Mouse (Mus musculus) T-helper 2 cell (primary cell): ENCODE measurements at regions not wholly inside any gene's neighbourhood (a gene's known extent, or its start where the extent isn't known, plus 50 kb on each side); places are given as distances from the start of the nearest gene placed in this dataset.

Experiments
- in situ Hi-C: fragments of 300-600 bp; cut with MboI, MseI; formaldehyde crosslinking; loops from one replicate; pipeline ENCODE4 v1.15.1; 2025; ENCODE audit warnings: high pct_unique_total_duplicates

- in situ Hi-C loops: no loop called here
Observed at GRCm38 (mm10) chr12:9404981-9405380, 164.9 kb upstream of the Osr1 start.

GRCm38 (mm10) chr12:9419311-9419710, 150.6 kb upstream of the Osr1 start:
- in situ Hi-C loops: no loop called here

- in situ Hi-C loops: no loop called here
Observed at GRCm38 (mm10) chr12:9430656-9431055, 139.3 kb upstream of the Osr1 start.

- in situ Hi-C loops: no loop called here
Observed at GRCm38 (mm10) chr12:9438575-9439161, 131.2 kb upstream of the Osr1 start.

GRCm38 (mm10) chr12:9450620-9451019, 119.3 kb upstream of the Osr1 start:
- in situ Hi-C loops: no loop called here

- in situ Hi-C loops: no loop called here
Observed at GRCm38 (mm10) chr12:9460193-9460592, 109.7 kb upstream of the Osr1 start.

GRCm38 (mm10) chr12:9469655-9470470, 100.1 kb upstream of the Osr1 start:
- in situ Hi-C loops: no loop called here

GRCm38 (mm10) chr12:9475836-9476235, 94.1 kb upstream of the Osr1 start:
- in situ Hi-C loops: no loop called here

- in situ Hi-C loops: no loop called here
Observed at GRCm38 (mm10) chr12:9478201-9478600, 91.7 kb upstream of the Osr1 start.

- in situ Hi-C loops: no loop called here
Observed at GRCm38 (mm10) chr12:9487674-9488413, 82.1 kb upstream of the Osr1 start.

- in situ Hi-C loops: no loop called here
Observed at GRCm38 (mm10) chr12:9513926-9514325, 56.0 kb upstream of the Osr1 start.

- in situ Hi-C loops: no loop called here
Observed at GRCm38 (mm10) chr12:9518782-9519181, 51.1 kb upstream of the Osr1 start.

GRCm38 (mm10) chr12:9519346-9519745, 50.6 kb upstream of the Osr1 start:
- in situ Hi-C loops: no loop called here
